Mouse (Mus musculus) neural tube, embryonic 11.5 days (tissue): Measurements from ENCODE around the gene Gnpnat1. TPM values are rescaled to one million over a fixed set of nuclear protein-coding genes. Genes with fewer than 3 reads are reported as not detected.

Source experiments
- ATAC-seq: fragments of 200-750 bp; cut with Nextera tagmentation; 2 replicates; pipeline ENCODE4 v1.8.0; 2017; ENCODE audit warnings: moderate number of reproducible peaks, mild to moderate bottlenecking, moderate TSS enrichment, moderate library complexity; ENCODE audit not compliant: insufficient read depth, low FRiP score, low TSS enrichment
- DNase-seq: peaks from one replicate; pipeline ENCODE4 v3.0.0-alpha.2; 2015; ENCODE audit warnings: low spot score
- H3K27ac ChIP-seq: fragments of 300-500 bp; sonication (generic); 2 replicates; pipeline ENCODE4 v1.5.1; 2014; ENCODE audit warnings: low read depth, mild to moderate bottlenecking, low read length
- H3K27me3 ChIP-seq: fragments of 300-500 bp; sonication (generic); 2 replicates; pipeline ENCODE4 v1.6.1; 2014; ENCODE audit warnings: mild to moderate bottlenecking, low read length, mixed read lengths; ENCODE audit not compliant: control insufficient read depth, insufficient read depth
- H3K36me3 ChIP-seq: fragments of 300-500 bp; sonication (generic); 2 replicates; pipeline ENCODE4 v1.6.1; 2014; ENCODE audit warnings: mild to moderate bottlenecking, low read length, moderate library complexity, mixed read lengths; ENCODE audit not compliant: control insufficient read depth, insufficient read depth
- H3K4me1 ChIP-seq: fragments of 300-500 bp; sonication (generic); 2 replicates; pipeline ENCODE4 v1.6.1; 2014; ENCODE audit warnings: low read length, mixed read lengths; ENCODE audit not compliant: control insufficient read depth, insufficient read depth
- H3K4me2 ChIP-seq: fragments of 300-500 bp; sonication (generic); 2 replicates; pipeline ENCODE4 v1.6.1; 2014; ENCODE audit warnings: low read depth, mild to moderate bottlenecking, moderate library complexity
- H3K4me3 ChIP-seq: fragments of 300-500 bp; sonication (generic); 2 replicates; pipeline ENCODE4 v1.5.1; 2014; ENCODE audit warnings: low read depth, low read length
- H3K9ac ChIP-seq: fragments of 300-500 bp; sonication (generic); 2 replicates; pipeline ENCODE4 v1.6.1; 2014; ENCODE audit warnings: mild to moderate bottlenecking, low read length
- H3K9me3 ChIP-seq: fragments of 300-500 bp; sonication (generic); 2 replicates; pipeline ENCODE4 v1.6.1; 2016; ENCODE audit warnings: low read length; ENCODE audit not compliant: control insufficient read depth
- WGBS: fragments of 180-500 bp; shearing (Covaris S2); extraction: QIAGEN DNeasy Blood & Tissue Kit; methylation state at CpG from one replicate; pipeline ENCODE4 v1.1.7; 2014; 5-methylcytosine and 5-hydroxymethylcytosine counted together
- microRNA-seq: library from miRNA; unstranded; fragments of <30 nt; microRNA quantifications from one replicate; pipeline ENCODE4, GENCODE M21; 2016
- polyA plus RNA-seq: library from polyadenylated mRNA; unstranded; fragments of >200 nt; fragmentation: Nextera tagmentation; extraction: Ambion mirVana; gene quantifications from 2 replicates; pipeline ENCODE4 v1.2.1, GENCODE M21; 2014

Gnpnat1 gene
- polyA plus RNA-seq, 1 experiment from 2014 or later = 39.7 TPM

DNA sequence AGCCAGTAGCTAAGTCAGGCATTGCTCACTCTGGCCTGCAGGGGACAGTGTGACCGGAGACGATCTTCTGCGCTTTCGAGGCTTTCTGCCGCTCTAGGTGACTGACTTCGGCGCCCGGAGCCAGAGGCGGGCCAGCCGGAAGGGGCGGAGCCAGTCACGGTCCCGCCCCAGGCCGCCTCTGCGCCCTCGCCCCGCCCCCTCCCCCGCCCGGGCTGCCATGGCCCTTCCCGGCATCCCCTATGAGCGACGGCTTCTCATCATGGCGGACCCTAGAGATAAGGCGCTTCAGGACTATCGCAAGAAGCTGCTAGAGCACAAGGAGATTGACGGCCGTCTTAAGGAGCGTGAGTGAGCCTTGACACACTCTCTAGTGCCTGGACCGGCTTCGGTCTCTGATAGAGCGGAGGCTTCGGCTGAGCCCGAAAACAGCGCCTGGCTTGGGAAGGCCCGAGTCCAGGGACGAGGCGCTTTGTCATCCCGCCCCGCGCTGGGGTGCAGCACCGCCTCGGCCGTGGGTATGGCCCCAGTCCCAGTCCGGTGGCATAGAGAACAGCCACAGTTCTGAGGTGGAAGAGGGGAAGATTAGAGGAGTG lies 75.0 kb downstream of the Gnpnat1 start, which contains the start of gene Psmc6:
Psmc6 (plus strand) TSS at position 200 of the 593 bp plus-strand sequence.
- DNase-seq (peak; percentile 95), ATAC-seq (peak; percentile 95)
- Histone ChIP-seq H3K4me1 (no peaks in the 10 kb centered on the region; the same call in 1 of the 2 replicates), H3K27me3 (no peaks in the 10 kb centered on the region), H3K4me2 (peak within 1 kb of the TSS; percentile 62), H3K9me3 (no peaks in the 10 kb centered on the region), H3K9ac (peak within 1 kb of the TSS; percentile 97), H3K4me3 (peak within 1 kb of the TSS; percentile 95), H3K36me3 (peaks cover 5% of the 10 kb centered on the region; the same call in 1 of the 2 replicates), H3K27ac (peak within 1 kb of the TSS; percentile 85)
- WGBS = under 1% methylated on average over 44 of the region's 44 CpGs

DNA sequence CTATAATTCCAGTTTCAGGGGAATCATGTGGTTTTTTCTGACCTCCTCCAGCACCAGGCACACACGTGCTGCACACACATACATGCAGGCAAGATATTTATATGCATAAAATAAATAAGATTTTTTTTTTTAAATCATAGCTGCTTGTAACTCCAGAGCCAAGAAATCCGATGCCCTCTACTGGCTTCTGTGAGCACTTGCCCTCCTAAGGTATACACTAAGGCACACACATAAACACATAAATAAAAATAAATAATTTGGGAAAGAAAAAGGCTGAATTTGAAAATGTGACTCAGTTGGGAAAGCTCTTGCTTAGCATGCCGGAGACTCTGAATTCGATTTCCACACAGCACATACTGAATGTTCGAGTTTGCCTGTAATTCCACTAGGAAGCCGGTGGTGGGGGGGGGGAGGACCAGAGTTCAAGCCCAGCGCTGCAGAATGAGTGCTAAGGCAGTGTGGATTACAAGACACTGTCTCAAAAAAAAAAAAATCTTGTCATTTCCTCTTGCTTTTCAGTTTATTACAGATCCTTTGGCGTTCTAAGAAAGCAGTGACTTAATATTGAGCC lies 75.6 kb downstream of the Gnpnat1 start:
- Histone ChIP-seq H3K36me3 (peaks cover 5% of the 10 kb centered on the region; the same call in 1 of the 2 replicates), H3K9ac (peak overlapping the region; percentile 14; the same call in 1 of the 2 replicates), H3K27me3 (no peaks in the 10 kb centered on the region), H3K4me2 (peak overlapping the region; percentile 39), H3K4me1 (no peaks in the 10 kb centered on the region; the same call in 1 of the 2 replicates), H3K9me3 (no peaks in the 10 kb centered on the region), H3K4me3 (peak overlapping the region; percentile 95), H3K27ac (no peak overlapping the region)
- DNase-seq = no peak
- peak; percentile 24; the same call in 1 of the 2 replicates for ATAC-seq
- 15% methylated on average over 8 of the region's 8 CpGs for WGBS

DNA sequence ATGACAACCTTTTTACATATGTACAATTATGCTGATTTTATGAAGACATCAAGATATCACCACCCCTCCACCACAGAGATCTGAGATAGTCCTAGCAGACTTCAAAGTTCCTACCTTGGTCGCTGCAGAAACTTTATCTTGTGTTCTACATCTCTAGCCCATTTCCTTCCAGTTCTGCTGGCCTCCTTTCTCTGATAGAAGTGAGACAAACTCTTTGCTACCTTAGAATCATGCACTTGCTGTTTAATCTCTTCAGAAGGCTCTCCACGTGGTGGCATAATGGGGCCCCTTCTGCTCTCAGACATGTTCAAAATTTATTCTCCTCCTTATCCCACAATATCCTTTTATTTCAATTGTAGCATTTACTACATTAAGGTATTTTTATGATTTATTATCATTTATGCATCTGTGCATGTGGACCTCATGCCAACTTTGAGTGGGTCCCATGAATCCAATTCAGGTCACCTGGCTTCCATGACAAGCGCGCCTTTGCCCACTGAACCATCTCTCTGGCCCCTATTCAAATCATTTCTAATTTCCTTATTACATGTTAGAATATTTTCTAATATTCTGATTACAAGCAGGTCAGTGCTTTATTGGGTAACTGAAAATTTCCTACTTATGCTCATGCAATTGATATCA lies 76.5 kb downstream of the Gnpnat1 start:
- H3K9ac ChIP-seq = no peak overlapping the region
- no peak for DNase-seq
- no peak overlapping the region for H3K4me3 ChIP-seq
- no peaks in the 10 kb centered on the region for H3K27me3 ChIP-seq
- peaks cover 5% of the 10 kb centered on the region; the same call in 1 of the 2 replicates for H3K36me3 ChIP-seq
- H3K27ac ChIP-seq = no peak overlapping the region
- WGBS = 94% methylated on average over 4 of the region's 4 CpGs
- H3K4me2 ChIP-seq = no peak overlapping the region
- H3K4me1 ChIP-seq = no peaks in the 10 kb centered on the region; the same call in 1 of the 2 replicates
- no peak for ATAC-seq
- H3K9me3 ChIP-seq = no peaks in the 10 kb centered on the region

Small RNA genes within 50 kb of the gene (microRNA-seq; reads per million reads assigned to microRNA genes)
- not detected for gene Gm25353

Other genes starting within 250 kb of the Gnpnat1 start
- 6.3 and 7.5 TPM in 2 replicates for gene Gpr137c, start 185.2 kb downstream of the Gnpnat1 start, polyA plus RNA-seq
- gene Txndc16, start 184.6 kb downstream of the Gnpnat1 start, polyA plus RNA-seq = 24.5 and 25.6 TPM in 2 replicates
- gene Ero1l, start 86.1 kb downstream of the Gnpnat1 start, polyA plus RNA-seq = 32.4 and 34.5 TPM in 2 replicates
- 247 TPM in 2 replicates for gene Psmc6, start 75.1 kb downstream of the Gnpnat1 start, polyA plus RNA-seq
- gene Styx, start 53.8 kb downstream of the Gnpnat1 start, polyA plus RNA-seq = 35.6 and 38.8 TPM in 2 replicates
- gene Fermt2, start 125.2 kb upstream of the Gnpnat1 start, polyA plus RNA-seq = 71.8 and 75.5 TPM in 2 replicates